Mouse (Mus musculus) embryo, embryonic 10 days (tissue): ENCODE measurements around the gene Arhgap36.

Source experiments
- DNase-seq: peaks from one replicate; pipeline ENCODE4 v3.0.0-alpha.2; 2015; ENCODE audit warnings: low spot score

Gene Arhgap36

DNA sequence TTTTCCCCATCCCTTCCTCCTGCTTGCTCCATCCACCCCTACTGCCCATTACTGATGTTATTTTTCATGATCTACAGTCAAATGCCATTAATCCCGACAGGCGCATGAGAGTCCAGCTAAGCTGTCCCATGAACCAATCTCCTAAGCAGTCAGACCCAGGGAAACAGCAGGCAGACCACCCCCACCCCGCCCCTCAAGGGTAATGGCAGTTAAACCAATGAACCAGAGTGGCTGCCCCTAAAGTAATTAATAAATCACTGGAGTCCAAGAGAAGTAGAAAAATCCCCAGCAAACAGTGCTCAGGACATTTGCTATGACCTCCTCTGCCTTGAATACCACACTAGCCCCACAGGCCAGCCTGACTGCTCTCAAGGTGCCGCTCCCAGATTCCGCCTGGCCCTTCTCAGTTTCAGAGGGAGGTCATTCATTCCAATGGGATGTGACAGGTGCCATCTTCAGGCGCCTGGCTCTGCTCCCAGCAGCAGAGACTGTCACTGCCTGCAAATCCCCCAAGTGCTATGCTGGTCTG lies at the start of gene Arhgap36:
Gene Arhgap36 (plus strand): TSS at position 504 of the 529 bp plus-strand sequence.
- no peak for DNase-seq

DNA sequence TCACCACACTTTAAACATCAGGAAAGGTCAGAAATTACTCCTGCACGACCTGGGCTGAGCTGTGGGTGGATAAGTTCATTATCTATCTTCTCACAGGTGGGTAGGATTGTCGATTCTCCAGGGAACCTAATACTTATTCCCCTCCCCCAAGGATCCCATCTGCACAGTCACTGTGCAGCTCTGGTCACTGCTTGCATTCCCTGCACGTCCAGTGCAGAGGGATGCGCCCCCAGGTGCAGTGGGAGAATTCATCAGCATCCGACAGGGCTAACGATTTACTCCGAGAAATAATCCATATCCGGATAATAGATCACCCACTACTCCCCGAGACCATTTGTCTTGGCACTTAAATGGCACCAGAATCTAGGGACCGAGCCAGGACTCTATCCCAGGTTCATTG lies 6.0 kb upstream of the Arhgap36 start:
- no peak for DNase-seq

DNA sequence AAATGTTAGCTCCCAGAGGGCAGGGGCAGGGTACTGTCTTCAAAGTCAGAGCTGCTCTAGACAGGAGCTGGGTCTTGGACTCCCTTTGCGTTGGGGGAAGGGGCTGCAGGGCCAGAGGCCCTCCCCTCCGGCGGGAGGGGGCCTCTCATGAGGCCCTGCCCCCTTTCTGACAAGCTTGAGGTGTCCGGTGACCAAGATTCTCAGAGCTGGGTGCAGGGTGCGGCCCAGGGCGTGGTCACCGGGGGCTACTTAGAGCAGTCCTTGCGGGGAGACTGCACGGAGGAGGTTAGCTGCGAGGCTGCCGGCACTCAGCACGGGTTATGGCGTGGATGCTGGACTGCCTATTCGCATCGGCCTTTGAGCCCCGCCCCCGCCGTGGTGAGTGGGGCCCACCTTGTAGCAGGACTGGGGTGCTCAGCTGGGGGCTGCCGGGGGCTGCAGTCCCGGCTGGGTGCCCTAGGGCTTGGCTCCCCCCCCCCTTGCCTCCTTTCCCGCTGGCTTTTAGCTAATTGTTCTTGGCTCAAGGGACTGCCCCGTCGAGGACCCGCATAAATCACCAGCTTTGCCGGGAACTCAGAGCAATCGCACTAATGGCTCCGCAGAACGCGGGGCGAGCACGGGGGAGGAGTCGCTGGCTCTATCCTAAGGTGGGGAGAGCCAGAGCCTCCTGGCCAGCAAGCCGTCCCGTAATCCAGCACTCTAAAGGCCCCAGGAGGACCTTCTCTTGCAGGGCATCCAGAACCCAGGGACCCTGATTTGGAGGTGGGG lies 6.7 kb downstream of the Arhgap36 start:
- peak; percentile 33 for DNase-seq

DNA sequence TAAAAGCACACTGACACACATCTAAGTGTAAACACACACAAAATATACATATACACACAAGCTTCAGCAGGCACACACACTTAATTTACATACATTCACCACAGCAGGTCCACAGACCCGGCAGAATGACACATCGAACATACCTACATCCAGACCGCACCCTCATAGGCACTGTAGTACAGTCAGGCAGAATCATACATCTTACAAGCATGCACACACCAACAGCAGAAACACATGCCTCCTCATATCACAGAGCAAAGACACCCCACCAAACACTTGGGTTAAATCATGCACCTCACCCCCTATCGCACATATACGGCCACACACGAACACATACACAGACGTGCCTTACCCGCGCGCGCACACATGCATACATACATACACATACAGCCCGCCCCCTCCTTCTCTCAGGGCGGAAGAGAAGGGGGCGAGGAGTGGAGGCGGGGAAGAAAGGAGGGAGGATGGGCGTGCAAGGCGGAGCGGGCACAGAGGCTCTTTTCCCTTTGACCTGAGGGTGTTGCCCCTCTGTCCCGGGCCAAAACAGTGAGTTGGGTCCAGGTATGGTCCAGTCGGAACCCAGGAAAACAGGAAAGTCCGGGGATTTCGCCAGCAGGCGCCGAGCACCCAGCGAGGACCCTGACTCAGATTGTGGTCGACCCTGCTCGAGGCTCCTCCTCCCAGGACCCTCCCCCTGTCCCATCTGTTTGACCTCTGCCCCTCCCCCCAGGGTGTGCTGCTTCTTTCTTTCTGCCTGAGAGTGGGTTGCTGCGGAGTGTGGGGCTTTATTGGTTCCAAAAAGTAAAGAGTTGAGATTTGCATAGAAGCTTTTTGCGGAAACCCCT lies 16.4 kb downstream of the Arhgap36 start:
- DNase-seq: peak; percentile 63

DNA sequence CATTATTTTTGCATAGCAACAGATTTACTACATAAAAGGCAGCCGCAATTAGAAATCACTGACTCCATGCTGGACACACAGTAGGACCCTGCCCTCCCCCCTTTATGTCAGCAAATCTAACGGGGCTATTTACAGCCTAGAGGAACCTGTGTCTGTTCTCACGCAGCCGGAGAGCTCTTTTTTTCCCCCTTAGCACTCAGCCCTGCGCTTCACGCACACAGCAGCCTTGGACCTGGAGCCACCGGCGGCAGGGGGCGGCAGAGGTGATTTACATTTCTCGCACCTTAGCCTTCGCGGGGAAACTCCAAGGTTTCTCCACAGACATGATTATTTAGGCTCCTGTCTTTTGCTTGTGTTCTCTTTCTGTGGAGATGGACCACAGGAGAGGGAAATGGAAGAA lies 17.1 kb downstream of the Arhgap36 start:
- peak; percentile 46 for DNase-seq

DNA sequence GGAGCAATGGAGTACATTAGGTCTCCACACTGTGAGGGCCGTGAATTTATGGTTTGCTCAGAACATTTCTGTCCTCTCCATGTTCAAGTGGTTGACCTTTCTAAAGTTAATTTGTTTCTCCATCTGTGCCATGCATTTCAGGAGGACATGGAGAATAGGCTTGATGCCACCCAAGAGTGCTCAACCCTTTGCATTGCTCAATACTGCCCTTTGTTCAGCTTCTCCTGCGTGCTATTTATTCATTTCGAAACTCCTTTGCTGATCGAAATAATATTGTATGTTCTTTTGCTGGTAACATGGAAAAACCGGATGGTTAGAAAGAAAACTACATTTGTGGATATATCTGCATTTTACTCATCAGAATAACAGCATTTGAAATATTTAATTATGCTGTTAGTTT lies 25.4 kb downstream of the Arhgap36 start:
- DNase-seq: no peak

DNA sequence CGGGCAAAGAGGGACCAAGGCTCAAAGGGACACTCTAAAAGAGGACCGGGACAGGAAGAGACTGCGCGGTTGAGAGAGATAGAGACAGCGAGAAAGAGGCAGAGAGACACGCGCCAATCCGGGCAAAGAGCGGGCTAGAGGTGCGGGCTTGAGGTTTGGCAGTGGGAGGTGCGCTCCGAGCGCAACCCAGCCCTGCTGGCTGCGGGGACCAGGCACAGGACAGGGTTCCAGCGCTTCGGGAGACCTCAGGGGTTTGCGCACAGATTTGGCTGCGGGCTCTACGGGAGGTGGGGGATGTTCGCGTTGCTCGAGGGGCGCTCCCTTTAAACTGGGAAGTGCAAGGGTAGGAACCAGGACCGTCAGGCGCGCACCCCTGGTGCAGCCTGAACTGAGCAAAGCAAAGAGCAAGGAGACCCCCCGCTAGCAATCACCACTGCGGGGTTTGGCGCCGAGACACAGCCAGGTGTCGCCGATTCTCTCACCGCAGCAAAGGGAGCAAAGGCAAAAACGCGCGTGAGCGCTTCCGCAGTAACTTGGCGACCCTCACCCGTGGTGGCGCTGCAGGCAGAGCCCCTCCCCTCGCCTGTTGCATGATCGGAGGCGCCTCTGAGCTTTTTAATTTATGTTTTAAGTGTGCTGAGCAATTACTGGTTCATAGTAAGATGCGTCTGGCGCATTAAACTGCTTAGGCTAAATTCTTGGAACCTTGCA lies 30.1 kb downstream of the Arhgap36 start:
- DNase-seq: no peak
